Mouse (Mus musculus): Measurements from ENCODE around the gene Mettl9. TPM values are rescaled to one million over a fixed set of nuclear protein-coding genes. Genes with fewer than 3 reads are reported as not detected.

The Mettl9 gene
- polyA plus RNA-seq, 1 experiment from 2014 or later, result 225 TPM

- no peaks in the 10 kb centered on the region for H3K27me3 ChIP-seq
- WGBS, result 94% methylated on average over 4 of the region's 4 CpGs
- no peak for ATAC-seq
- no peak overlapping the region for H3K4me3 ChIP-seq
- no peak overlapping the region for H3K27ac ChIP-seq
- no peak overlapping the region for H3K4me2 ChIP-seq
- H3K9ac ChIP-seq, result no peak overlapping the region
- H3K36me3 ChIP-seq (ENCODE audit: poor library complexity, severe bottlenecking), result peaks cover 76% of the 10 kb centered on the region
- H3K4me1 ChIP-seq, result 0 out of 2 replicates have a peak, but pooled peaks cover 3% of the 10 kb centered on the region
- no peaks in the 10 kb centered on the region for H3K9me3 ChIP-seq (replicated peaks)
Measured at GRCm38 (mm10) chr7:121053071-121053470, 18.8 kb downstream of the Mettl9 start.

GRCm38 (mm10) chr7:121059477-121060218, 25.4 kb downstream of the Mettl9 start:
- Histone ChIP-seq H3K36me3 (ENCODE audit: poor library complexity, severe bottlenecking) (peaks cover 57% of the 10 kb centered on the region), H3K4me1 (0 out of 2 replicates have a peak, but pooled peaks cover 3% of the 10 kb centered on the region), H3K9ac (no peak overlapping the region), H3K4me2 (no peak overlapping the region), H3K27me3 (no peaks in the 10 kb centered on the region), H3K4me3 (no peak overlapping the region), H3K9me3 (replicated peaks) (no peaks in the 10 kb centered on the region), H3K27ac (no peak overlapping the region)
- ATAC-seq, result no peak
- WGBS, result 72% methylated on average over 6 of the region's 6 CpGs

DNA sequence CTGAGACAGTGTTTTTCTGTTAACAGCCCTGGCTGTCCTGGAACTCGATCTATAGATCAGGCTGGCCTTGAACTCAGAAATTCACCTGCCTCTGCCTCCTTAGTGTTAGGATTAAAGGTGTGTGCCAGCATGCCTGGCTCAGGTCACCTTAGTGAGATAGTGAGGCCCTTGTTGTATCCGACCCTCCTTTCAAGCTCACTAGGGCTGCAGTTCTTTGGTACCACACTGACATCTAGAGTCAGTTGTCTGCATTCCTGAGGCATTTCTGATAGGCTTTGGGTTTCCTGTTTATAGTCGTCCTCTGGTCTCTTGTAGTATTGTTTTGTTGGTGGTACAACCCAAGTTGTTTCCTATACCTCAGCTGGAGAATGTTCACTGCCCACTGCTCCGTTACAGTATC, 30.1 kb downstream of the Mettl9 start:
- 0 out of 2 replicates have a peak, but pooled peaks cover 3% of the 10 kb centered on the region for H3K4me1 ChIP-seq
- 69% methylated on average over 4 of the region's 4 CpGs for WGBS

DNA sequence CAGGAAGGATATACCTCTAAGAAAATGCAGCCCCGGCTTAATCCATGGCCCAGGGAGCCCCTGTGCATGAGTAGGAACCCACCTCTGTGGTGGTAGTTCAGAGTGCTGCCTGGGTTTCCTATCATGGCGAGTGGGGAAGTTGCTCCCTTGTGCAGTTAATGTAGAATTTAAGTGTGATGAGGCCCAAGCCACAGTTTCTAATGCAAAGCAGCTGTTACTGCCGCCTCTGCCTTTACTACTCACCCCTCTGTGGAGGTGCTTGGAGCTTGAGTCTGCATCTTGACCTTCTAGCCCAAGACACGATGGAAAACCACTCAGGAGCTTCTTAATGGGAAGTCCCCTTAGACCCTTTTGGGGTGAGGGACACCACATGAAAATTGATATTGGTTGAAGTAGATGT, 37.0 kb downstream of the Mettl9 start:
- 95% methylated on average over 4 of the region's 4 CpGs for WGBS
- H3K27me3 ChIP-seq, result no peaks in the 10 kb centered on the region
- no peak for ATAC-seq

More for the DNA sequence above, 30.1 kb downstream of the Mettl9 start:
- H3K27me3 ChIP-seq, result no peaks in the 10 kb centered on the region
- no peak overlapping the region for H3K27ac ChIP-seq
- H3K36me3 ChIP-seq (ENCODE audit: poor library complexity, severe bottlenecking), result peaks cover 23% of the 10 kb centered on the region
- H3K9me3 ChIP-seq (replicated peaks), result no peaks in the 10 kb centered on the region
- no peak overlapping the region for H3K9ac ChIP-seq
- no peak overlapping the region for H3K4me3 ChIP-seq
- no peak overlapping the region for H3K4me2 ChIP-seq
- no peak for ATAC-seq

DNA sequence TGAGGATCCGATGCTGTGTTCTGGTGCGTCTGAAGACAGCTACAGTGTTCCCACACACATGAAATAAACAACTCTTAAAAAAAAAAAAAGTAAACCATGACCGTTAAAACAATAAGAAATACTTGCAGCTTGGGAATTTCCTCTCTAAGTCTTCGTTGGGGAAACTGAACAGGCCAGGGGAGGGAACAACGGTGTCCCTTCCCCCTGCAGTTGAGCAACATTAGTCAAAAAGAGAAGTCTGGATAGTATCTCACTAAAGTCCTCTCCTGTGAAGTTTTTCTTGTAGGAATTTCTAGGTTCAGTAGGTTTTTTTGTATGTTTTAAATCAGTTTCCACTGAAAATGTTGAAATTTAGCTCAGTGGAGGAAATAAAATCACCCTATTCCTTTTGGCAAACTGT, 38.3 kb downstream of the Mettl9 start:
- H3K9me3 ChIP-seq (replicated peaks), result no peaks in the 10 kb centered on the region
- no peak for ATAC-seq
- H3K27ac ChIP-seq, result no peak overlapping the region
- H3K4me1 ChIP-seq, result no peaks in the 10 kb centered on the region
- H3K4me3 ChIP-seq, result no peak overlapping the region
- peaks cover 53% of the 10 kb centered on the region for H3K36me3 ChIP-seq (ENCODE audit: poor library complexity, severe bottlenecking)
- WGBS, result 91% methylated on average over 5 of the region's 5 CpGs
- no peak overlapping the region for H3K4me2 ChIP-seq
- no peak overlapping the region for H3K9ac ChIP-seq
- no peaks in the 10 kb centered on the region for H3K27me3 ChIP-seq

More for the DNA sequence above, 37.0 kb downstream of the Mettl9 start:
- no peak overlapping the region for H3K27ac ChIP-seq
- H3K9ac ChIP-seq, result no peak overlapping the region
- H3K4me1 ChIP-seq, result no peaks in the 10 kb centered on the region
- H3K9me3 ChIP-seq (replicated peaks), result no peaks in the 10 kb centered on the region
- H3K4me2 ChIP-seq, result no peak overlapping the region
- H3K4me3 ChIP-seq, result no peak overlapping the region
- H3K36me3 ChIP-seq (ENCODE audit: poor library complexity, severe bottlenecking), result peaks cover 40% of the 10 kb centered on the region

DNA sequence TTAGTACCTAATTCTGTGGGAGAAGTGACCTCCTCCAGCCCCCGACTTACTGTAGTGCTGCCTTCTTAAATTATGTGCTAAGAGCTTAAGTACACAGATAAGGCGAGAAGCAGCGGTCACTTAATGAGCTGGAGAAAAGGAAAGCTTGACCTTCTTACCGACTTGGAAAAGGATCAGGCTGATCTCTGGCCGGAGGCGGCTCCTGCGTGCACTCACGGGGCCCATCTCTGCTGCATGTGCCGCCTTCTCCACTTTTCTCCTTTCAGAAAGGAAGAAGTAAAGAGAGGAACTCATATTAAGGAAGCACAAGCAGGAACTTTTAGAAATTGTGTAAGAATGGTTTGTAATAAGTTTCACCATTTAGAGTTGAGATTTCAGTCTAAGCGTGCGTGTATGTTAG, 40.0 kb downstream of the Mettl9 start, which contains the start of gene Igsf6:
TSS of gene Igsf6 (minus strand) at position 292 of the 400 bp plus-strand sequence.
- H3K36me3 ChIP-seq (ENCODE audit: poor library complexity, severe bottlenecking), result peaks cover 52% of the 10 kb centered on the region
- no peak within 1 kb of the TSS for H3K4me2 ChIP-seq
- H3K27ac ChIP-seq, result no peak within 1 kb of the TSS
- WGBS, result 82% methylated on average over 11 of the region's 11 CpGs
- no peaks in the 10 kb centered on the region for H3K9me3 ChIP-seq (replicated peaks)
- no peak for ATAC-seq
- H3K4me1 ChIP-seq, result no peaks in the 10 kb centered on the region
- H3K27me3 ChIP-seq, result no peaks in the 10 kb centered on the region
- no peak within 1 kb of the TSS for H3K4me3 ChIP-seq
- no peak within 1 kb of the TSS for H3K9ac ChIP-seq

DNA sequence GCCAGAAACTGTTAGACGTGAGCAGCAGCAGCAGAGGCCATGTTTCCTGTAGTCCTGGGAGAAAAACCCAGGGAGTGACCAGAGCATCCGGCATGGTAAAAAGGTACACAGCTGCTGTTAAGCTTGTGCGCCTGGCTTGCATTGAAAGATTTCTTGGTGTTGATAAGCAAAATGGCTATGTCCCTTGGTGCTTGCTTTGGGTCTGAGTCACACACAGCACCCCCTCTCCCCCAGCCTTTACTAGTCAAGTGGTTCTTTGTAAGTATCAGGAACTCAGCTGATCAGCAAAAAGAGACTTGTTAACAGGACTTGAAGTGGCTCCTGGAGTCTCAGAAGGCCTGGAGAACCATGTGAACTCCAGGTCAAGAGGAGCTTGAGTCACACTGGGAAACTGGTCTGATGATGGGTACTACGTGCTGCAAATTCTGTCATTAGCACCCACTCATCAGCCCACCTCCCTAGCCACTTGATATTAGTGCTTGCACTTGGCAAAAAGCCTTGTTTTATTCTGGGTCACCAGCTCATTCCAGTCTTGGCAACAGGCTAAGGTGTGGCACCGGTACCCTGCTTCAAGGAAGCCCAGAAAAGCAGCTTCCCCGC, 40.7 kb downstream of the Mettl9 start:
- Histone ChIP-seq H3K9ac (no peak overlapping the region), H3K36me3 (ENCODE audit: poor library complexity, severe bottlenecking) (peaks cover 52% of the 10 kb centered on the region), H3K27ac (no peak overlapping the region), H3K4me1 (no peaks in the 10 kb centered on the region), H3K9me3 (replicated peaks) (no peaks in the 10 kb centered on the region), H3K4me3 (no peak overlapping the region), H3K27me3 (no peaks in the 10 kb centered on the region), H3K4me2 (no peak overlapping the region)
- WGBS, result 83% methylated on average over 6 of the region's 6 CpGs
- no peak for ATAC-seq

DNA sequence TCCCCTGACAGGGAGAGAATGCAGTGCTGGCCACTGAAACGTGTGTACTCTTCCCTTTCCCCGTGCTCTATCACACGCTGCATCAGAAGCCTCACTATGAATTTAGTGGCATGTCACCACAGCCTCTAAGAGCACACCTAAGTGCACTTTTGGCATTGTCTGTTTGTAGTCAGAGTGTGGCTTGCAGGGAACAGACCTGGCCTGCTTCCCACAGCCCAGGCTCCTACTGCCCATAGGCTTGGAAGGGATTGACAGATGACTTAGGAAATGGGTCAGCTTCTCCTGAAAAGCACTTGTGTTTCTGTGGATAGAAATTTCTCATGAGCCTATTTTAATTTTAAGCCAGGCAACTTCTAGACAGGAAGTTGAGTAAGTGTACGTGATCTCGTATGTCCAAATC, 41.2 kb downstream of the Mettl9 start:
- Histone ChIP-seq H3K4me2 (no peak overlapping the region), H3K27me3 (no peaks in the 10 kb centered on the region), H3K27ac (no peak overlapping the region), H3K4me1 (no peaks in the 10 kb centered on the region), H3K9me3 (replicated peaks) (no peaks in the 10 kb centered on the region), H3K36me3 (ENCODE audit: poor library complexity, severe bottlenecking) (peaks cover 48% of the 10 kb centered on the region), H3K4me3 (no peak overlapping the region), H3K9ac (no peak overlapping the region)
- WGBS, result 95% methylated on average over 5 of the region's 5 CpGs
- ATAC-seq, result no peak

- 86% methylated on average over 6 of the region's 6 CpGs for WGBS
- H3K4me1 ChIP-seq, result no peaks in the 10 kb centered on the region
- no peak overlapping the region for H3K9ac ChIP-seq
- H3K27ac ChIP-seq, result no peak overlapping the region
- H3K27me3 ChIP-seq, result no peaks in the 10 kb centered on the region
- H3K9me3 ChIP-seq (replicated peaks), result no peaks in the 10 kb centered on the region
- H3K4me2 ChIP-seq, result no peak overlapping the region
- no peak overlapping the region for H3K4me3 ChIP-seq
- ATAC-seq, result peak; percentile 48; the same call in 1 of the 2 replicates
- H3K36me3 ChIP-seq (ENCODE audit: poor library complexity, severe bottlenecking), result peaks cover 35% of the 10 kb centered on the region
Measured at GRCm38 (mm10) chr7:121077311-121077710, 43.1 kb downstream of the Mettl9 start.

- H3K36me3 ChIP-seq (ENCODE audit: poor library complexity, severe bottlenecking), result peaks cover 35% of the 10 kb centered on the region
- no peak overlapping the region for H3K4me3 ChIP-seq
- no peak overlapping the region for H3K4me2 ChIP-seq
- no peaks in the 10 kb centered on the region for H3K27me3 ChIP-seq
- no peaks in the 10 kb centered on the region for H3K9me3 ChIP-seq (replicated peaks)
- H3K27ac ChIP-seq, result no peak overlapping the region
- 6% methylated on average over 5 of the region's 5 CpGs for whole genome bisulfite sequencing
- no peak overlapping the region for H3K9ac ChIP-seq
- ATAC-seq, result peak; percentile 88
- peaks cover 4% of the 10 kb centered on the region for H3K4me1 ChIP-seq
Measured at GRCm38 (mm10) chr7:121077829-121078228, 43.6 kb downstream of the Mettl9 start.

DNA sequence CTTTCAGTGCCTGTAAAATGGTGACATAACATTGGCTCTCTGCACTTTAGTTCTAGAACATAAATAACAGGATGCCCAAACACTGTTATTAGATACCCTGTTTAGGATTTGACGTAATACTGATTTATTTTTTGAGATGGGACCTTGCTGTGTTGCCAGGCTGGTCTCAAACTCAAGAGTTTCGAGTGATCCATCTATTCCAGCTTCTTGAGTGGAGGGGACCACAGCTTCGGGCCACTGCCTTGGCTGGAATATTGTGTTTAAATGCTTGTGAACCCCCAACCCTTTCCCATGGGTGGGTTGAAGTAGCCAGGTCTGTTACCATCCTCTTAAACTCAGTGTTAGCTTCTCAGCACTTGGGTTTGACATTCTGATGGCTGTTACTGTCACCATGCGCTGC, 47.1 kb downstream of the Mettl9 start, which contains the start of gene Otoa:
TSS of gene Otoa (plus strand) at position 301 of the 400 bp plus-strand sequence.
- 90% methylated on average over 4 of the region's 4 CpGs for WGBS
- Histone ChIP-seq H3K9me3 (replicated peaks) (no peaks in the 10 kb centered on the region), H3K4me2 (no peak within 1 kb of the TSS), H3K4me1 (peaks cover 18% of the 10 kb centered on the region), H3K27me3 (no peaks in the 10 kb centered on the region), H3K4me3 (no peak within 1 kb of the TSS), H3K36me3 (ENCODE audit: poor library complexity, severe bottlenecking) (peaks cover 25% of the 10 kb centered on the region), H3K27ac (0 out of 2 replicates have a peak within 1 kb of the TSS, but pooled peaks have one; percentile 25), H3K9ac (no peak within 1 kb of the TSS)
- no peak for ATAC-seq

DNA sequence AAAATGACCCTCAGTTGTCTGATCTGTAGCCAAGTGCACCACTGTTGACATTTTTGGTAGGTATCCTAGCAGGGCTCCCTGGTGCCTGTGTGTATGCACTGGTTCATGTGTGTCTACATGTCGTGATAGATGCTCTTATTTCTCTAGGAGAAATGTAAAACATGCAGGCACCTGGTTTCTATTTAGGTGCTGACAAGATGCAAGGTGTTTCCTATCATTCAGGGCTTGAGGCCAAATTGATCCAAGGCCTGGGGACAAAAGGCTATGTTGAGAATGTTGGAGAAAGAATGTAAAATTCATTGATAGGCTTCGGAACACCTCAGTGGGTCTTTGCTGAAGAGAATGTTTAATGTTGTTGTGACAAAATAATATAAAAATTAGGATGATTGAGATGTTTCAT, 47.6 kb downstream of the Mettl9 start:
- H3K4me1 ChIP-seq, result peaks cover 18% of the 10 kb centered on the region
- 88% methylated on average over 2 of the region's 2 CpGs for WGBS
- no peaks in the 10 kb centered on the region for H3K27me3 ChIP-seq
- no peak overlapping the region for H3K27ac ChIP-seq
- no peak overlapping the region for H3K4me3 ChIP-seq
- H3K4me2 ChIP-seq, result no peak overlapping the region
- H3K9ac ChIP-seq, result no peak overlapping the region
- ATAC-seq, result no peak
- H3K9me3 ChIP-seq (replicated peaks), result no peaks in the 10 kb centered on the region
- peaks cover 20% of the 10 kb centered on the region for H3K36me3 ChIP-seq (ENCODE audit: poor library complexity, severe bottlenecking)
